Mouse (Mus musculus): ENCODE data around the gene Nxn.

- no peak for TF ChIP-seq CTCF (IDR thresholded peaks at IDR 0.05; ENCODE audit: borderline replicate concordance, insufficient read depth, low read length)
- no peak for TF ChIP-seq POLR2A (IDR thresholded peaks at IDR 0.05; ENCODE audit: low read depth, low read length)
These were observed 55.9 kb downstream of the Nxn start for GRCm38 (mm10) chr11:76343031-76343430.

All from embryonic fibroblast, embryonic 13.5 days (primary cell).